Mouse (Mus musculus) erythroblast, embryonic 14.5 days (primary cell): ENCODE measurements around the gene Lrrtm4.

Experiments
- GATA1 ChIP-seq: IDR thresholded peaks from 2 replicates; pipeline ENCODE4 v1.6.1; 2012; ENCODE audit warnings: low read length, inconsistent platforms, mixed read lengths
- TAL1 ChIP-seq: IDR thresholded peaks from 3 replicates; pipeline ENCODE4 v1.6.1; 2012; ENCODE audit warnings: low read length, inconsistent platforms, mixed read lengths

GRCm38 (mm10) chr6:80839784-80840183, 821.1 kb downstream of the Lrrtm4 start:
- no peak for TF ChIP-seq GATA1
- no peak for TF ChIP-seq TAL1
